Mouse (Mus musculus): ENCODE results near the gene Prpf4.

The Prpf4 gene

DNA sequence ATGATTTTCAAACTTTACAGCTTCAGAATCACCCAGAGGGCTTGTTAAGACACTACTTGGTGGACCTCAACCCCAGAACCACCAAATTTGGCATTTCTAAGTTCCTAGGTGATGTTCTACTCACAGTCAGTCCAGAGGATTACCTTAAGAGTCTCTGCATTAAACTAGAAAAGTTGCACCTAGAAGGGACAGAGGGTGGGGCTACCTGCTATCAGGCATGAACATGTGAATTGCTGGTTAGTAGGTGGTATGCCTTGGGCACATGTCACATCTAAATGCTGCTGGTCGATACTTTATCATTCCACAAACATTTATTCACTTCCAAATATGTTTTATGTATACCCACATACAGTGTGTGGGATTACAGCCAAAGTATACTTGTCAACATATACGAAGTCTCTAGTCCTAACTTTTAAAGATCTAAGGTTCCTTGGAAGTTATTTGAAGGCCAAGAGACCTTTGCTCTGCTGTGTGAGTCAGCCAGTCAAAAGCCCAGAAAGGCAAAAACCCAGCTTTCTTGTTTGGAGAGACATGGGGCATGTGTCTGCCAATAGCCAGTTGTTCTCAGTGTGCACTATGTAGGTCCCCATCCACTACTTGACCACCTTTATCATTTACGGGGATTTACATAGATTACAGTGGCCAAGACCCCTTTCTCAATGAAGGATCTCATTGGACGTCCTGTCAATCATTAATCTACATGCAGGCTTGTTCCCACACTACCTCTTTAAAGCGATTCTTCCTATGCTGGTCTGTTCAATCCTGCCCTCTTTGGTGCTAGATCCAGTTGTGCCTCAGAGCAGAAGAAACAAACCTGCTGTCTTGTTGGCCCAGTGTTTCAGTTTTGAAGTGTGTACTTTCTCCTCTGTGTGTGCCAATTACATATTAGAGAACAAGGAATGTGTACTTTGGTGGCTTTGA, 18.7 kb upstream of the Prpf4 start:
- no peak for DNase-seq (ENCODE audit: low read depth, low spot score)

DNA sequence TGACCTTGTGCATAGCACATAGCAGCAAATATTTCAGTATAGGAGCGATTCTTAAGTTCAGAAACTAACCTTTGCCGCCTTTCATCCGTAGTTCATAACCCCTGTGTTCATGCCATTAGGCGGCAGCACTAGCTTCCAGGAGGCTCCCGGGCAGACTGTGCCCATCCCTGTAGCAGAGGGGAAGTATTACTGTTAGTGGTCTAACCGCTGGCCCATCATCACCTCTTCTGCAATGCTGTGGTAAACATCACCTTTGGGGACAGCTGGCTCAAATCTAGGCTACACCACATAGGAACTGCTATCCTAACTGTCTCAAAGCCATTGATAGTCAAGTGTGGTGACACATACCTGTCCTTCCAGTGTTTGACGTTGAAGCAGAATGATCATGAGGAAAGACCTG, 16.7 kb upstream of the Prpf4 start:
- no peak for DNase-seq (ENCODE audit: low read depth, low spot score)

DNA sequence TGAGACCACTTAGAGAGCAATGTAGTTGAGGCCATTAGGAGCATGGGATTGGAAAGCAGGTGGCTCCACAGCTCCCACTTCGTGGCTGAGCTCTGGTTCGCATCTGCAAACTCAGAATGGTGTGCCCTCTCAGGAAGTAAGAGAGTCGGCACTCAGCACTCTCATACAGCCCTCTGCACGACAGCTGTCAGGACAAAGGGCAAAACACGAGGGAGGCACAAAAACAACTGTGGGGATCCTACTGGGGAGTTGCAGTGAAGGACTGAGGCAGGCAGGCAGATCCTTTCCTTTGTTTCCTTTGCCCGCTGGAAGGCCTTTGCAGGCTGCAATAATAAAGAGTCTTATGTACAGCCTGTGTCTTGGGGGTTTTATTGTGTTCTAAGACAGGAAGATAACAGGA, 15.1 kb upstream of the Prpf4 start:
- no peak for DNase-seq (ENCODE audit: low read depth, low spot score)

DNA sequence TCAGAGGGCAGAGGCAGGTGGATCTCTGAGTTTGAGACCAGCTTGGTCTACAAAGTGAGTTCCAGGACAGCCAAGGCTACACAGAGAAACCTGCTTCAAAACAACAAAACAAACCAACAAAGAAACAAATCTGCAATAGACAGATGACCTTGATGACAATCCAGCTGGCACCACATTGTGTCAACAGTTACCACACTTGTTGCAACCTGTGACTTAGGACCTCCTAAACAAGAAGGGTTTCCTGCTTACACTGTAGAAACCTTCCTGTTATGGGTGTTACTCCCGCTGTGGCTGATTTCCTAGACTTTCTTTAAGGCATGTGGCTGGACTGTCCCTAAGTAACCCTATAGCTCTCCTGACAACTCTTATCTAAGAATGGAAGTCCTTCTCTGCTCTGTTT, 12.8 kb upstream of the Prpf4 start:
- DNase-seq (ENCODE audit: low read depth, low spot score): no peak

DNA sequence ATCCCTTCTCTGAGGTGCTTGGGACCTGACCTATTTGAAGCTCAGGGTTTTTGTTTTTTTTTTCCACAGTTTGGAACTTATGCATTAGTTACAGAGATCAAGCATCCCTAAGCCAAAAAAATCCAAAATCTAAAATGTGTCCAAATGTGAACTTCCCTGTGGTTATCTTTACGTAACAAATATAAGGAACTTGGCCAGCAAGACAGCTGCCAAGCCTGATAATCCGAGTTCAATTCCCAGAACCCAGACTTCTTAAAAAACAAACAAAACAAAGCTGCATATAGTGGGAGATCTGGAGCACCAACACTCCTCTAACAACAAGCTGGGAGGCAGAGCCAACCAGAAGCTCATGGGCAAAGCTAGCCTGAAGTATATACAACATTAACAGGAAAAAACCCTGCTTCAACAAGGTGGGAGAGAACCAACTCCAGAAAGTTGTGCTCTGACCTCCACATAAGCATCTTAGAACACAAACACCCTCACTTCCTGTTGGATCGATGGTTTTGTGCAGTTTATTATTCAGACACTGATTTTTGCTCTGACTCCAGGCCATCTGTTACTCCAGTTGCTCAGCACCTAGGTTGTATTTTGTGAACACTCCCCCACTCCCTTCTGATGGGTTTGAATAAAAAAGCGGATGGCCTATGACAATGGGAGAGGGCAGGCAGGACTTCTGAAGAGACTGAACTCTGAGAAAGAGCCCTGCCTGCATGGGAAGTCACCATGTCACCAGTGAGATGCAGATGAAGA, 10.8 kb upstream of the Prpf4 start:
- no peak for DNase-seq (ENCODE audit: low read depth, low spot score)

DNA sequence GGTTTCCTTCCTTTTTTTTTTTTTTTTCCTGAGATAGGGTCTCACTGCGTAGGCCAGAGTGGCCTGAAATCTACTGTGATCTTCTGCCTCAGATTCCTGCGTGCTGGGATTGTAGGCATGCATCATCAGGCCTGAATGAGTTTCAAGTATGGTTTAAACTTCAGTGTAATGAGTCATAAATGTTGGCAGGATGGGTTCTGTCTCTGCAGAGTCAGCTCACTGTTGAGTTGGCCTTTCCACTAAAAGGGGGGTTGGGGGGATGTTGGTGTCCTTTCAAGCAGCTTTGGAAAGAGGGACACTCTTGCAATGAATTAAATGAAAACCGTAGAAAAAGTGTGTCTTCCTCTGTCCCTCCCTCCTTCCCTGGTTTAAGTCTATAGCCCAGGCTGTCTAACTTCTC, 9.6 kb upstream of the Prpf4 start:
- DNase-seq (ENCODE audit: low read depth, low spot score): no peak

DNA sequence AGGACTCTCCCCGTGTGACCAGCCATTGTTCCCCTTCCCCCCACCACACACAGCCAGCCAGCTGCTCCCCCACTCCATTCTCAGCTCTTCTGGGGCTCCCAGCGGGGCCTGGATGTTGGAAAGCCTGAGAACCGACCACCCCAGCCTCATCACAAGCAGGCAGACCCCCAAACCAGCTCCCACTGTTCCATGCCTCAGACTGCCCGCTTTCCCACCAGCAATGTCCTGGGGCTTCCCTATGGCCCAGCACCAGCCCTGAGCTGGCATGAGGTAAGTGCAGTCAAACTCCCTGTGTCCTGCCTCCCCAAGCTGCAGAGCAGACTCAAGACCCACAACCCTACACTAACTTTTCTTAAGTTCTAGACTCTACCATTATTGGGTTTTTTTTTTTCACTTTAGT, 2.5 kb upstream of the Prpf4 start:
- DNase-seq (ENCODE audit: low read depth, low spot score): no peak

DNA sequence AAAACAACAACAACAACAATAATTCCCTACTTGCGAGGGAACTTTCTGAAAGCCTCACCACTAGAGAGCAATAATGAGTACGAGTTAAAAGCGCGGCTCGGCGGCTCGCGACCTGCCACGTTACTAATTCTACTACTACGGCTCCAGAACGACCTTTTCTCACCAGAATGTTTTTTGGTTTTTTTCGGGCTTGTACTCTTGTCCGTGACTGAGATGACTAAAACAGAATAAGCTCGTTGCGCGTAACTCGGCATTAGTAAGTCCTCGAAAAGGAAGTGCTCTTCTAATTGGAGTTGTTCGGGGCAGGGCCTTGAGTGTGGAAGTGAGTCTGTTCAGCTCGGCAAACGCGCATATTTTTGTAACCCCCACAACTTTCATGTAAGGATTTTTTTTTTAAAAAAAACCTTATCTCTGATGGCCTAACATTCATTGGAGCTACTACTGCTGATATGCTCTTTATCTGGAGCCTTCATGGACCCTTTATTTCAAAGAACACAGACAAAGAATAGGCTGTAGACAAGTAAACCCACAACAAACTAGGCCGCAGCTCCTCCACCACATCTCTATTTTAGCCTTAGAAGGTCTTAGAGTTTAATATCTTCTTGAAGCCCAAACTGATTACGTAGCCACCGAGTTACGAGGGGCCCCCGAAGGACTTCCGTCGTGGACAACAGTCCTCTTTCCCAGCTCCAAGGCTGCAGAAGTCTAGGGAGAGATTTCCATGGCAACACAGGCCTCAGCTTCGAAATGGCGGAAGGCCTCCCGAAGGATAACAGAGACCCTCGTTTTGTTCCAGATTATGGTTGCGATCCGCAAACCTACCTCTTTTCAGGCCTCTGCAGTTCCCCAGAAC, 641 bp upstream of the Prpf4 start:
- no peak for DNase-seq (ENCODE audit: low read depth, low spot score)

DNA sequence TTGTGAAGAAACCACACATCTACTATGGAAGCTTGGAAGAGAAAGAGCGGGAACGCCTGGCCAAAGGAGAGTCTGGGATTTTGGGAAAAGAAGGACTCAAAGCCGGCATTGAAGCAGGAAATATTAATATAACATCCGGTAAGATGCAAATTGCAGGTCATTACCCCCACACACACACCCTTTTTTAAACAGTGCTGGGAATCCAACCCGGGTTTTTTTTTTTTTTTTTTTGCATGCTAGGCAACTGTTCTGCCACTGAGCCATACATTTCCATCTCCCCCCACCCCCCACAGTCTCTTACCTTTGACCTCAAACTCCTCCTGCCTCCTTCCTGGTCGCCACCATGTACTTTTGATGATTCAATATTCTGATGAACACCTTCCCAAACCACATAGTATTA, 1.0 kb downstream of the Prpf4 start:
- no peak for DNase-seq (ENCODE audit: low read depth, low spot score)

DNA sequence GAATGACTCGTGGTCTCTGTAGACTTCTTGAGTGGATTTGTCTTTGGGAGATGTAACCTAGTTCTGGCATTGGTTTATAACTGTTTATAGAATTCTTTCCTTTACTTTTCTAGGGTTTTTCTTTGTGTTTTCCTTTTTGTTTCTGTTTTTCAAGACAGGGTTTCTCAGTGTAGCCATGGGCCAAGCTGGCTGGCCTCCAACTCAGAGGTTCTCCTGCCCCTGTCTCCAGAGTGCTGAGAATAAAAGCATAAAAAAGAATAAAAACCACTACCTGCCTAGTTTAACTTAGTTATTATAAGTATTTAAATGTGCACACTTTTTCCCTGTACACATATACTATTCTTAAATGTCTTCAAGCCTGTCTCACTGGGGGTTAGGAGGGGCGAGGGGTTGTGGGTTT, 1.7 kb downstream of the Prpf4 start:
- DNase-seq (ENCODE audit: low read depth, low spot score): no peak

DNA sequence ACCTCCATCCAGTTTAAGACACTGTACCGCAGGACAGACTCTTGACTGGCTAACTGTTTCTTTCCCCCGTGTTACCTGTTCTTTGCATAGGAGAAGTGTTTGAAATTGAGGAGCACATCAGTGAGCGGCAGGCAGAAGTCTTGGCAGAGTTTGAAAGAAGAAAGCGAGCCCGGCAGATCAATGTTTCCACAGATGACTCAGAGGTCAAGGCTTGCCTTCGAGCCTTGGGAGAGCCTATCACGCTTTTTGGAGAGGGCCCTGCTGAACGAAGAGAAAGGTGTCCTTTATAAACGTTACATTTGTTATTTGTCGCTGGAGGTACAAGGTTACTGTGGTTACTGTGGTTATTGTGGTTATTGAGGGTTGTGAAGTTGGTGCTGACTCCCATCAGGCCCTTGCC, 3.0 kb downstream of the Prpf4 start:
- no peak for DNase-seq (ENCODE audit: low read depth, low spot score)

DNA sequence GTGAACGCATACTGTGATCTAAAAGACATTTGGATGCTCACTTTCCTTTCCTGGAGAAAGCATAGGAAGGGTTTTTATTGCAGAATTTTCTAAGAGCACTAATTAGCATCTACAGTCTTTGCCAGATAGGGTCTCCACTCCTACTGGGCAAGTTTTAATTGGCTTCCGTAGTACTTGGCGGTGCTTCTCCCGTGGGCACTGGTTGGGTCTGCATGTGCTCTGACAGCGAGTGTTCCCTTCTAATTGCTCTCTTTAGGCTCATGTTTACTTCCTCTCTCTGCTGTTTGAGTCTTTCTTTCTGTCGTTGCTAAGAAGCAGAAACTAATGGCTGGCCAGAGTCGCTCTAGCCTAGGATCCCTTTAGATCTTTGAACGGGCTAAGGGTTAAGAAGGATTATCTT, 9.9 kb downstream of the Prpf4 start:
- DNase-seq (ENCODE audit: low read depth, low spot score): no peak

DNA sequence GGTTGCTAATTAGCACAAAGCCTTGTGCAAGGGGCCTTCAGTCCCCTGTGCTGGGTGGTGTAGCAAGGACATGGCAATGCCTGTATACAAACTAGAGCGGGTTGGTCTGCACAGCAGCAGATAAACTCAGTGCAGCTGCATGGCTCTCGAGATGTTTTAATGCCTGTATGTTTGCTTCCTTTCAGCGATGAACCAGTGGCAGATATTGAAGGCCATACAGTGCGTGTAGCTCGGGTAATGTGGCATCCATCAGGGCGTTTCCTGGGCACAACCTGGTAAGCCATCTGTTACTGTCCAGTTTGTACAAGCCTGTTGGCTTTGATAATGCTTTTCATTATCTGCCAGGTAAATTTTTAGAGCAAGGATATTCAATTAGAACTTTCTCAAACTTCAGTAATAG, 10.5 kb downstream of the Prpf4 start:
- DNase-seq (ENCODE audit: low read depth, low spot score): no peak

DNA sequence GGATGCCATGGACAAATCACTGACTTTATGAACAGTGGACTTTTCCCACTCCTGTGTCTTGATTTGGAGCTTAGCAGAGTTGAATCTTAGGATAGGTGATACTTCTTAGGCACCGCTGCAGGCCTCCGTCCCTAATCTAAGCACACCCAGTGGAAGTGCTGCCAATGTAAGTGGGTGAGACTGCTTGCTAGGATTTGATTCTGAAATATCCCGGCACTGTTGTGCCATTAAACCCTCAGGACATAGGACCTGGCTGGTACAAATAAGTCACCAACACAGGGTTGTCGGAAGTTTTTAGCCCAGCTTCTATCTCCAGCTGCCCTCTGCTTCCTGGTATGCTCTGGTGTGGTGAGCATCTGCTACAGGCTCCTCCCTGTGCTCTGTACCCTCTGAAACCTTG, 17.3 kb downstream of the Prpf4 start:
- no peak for DNase-seq (ENCODE audit: low read depth, low spot score)

DNA sequence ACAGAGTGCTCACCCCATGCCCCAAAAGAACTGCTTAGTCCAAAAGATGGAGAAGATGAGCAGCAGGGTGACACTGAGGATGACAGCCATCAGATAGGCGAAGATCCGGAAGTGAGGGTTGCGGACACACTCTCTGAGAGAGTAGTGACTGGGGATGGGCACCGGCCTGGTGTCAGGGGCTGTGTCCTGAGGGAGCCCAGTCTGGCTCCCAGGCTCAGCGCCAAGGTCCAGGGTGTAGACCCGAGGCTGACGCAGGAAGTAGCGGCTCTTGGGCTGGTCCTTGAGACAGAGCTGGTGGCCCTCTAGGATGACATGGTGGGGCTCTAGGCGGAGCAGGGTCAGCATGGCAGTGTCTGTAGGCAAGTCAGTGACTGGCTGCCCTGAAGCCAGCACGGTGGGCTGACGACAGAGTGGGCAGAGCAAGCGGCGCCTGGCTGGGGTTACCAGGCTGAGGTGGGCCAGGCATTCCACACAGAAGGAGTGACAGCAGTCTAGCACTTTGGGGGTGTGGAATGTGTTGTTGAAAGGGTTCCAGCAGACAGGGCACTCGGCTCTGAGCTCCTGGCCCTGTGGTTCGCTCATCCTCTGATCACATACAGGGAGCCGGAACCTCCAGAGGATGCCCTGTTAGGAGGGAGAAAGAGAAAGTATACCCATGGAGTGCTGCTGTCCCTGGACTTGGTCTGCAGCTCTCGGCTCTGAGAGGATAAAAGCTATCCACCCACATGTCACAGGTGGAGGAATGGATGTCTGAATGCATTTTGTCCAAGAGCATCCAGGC, 19.6 kb downstream of the Prpf4 start:
- no peak for DNase-seq (ENCODE audit: low read depth, low spot score)

DNA sequence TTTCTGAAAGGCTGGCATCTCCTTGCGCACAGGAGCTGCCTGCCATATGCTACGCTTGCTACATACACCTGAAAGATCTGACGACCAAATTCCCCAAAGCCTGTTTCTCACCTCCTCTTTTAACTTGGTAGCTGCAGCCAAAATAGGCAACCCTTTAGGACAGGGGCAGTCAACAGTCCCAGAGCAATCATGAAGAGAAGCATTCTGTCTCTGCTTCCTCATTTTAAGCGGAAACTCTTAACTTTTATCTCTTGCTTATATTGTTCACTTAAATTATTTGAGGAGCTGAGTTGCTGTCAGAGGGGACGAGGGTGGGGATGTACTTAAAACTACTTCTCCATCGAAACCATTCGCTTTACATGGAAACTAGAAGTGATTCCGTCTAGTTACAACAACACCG, 21.0 kb downstream of the Prpf4 start:
- no peak for DNase-seq (ENCODE audit: low read depth, low spot score)

DNA sequence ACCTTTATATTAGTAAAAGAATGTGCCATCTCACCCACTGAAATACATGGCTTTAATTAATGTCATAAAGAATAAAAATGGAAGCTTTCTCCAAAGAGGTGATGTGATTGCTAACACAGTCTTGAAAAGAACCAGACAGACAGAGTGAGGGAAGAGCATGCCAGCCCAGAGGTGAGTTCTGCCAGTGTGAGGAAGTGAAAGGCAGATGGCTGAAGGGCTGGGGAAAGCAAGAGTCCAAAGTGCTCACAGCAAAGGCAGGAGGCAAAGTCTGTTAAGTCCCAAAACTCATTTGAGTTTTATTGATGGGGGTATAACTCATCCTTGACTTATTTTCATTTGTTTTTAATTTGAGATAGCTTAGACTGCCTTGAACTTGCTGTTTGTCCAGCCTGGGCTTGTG, 22.1 kb downstream of the Prpf4 start:
- DNase-seq (ENCODE audit: low read depth, low spot score): no peak

DNA sequence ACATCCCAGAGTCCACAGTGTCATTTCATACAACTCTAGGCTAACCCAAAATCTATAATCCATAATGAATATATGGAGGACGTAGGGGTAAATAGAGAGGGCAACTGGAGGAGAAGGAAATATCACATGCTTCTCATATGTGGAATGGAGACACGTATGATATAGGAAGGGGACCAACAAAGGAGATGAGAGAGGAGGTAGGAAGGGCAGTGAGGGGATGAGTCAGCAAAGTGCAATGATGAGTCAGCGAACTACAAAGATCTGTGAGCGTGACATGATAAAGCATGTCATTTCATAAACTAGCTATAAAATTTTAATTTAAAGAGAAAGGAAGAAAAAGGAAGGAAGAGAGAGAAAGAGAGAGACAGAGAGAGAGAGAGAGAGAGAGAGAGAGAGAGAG, 22.9 kb downstream of the Prpf4 start:
- DNase-seq (ENCODE audit: low read depth, low spot score): no peak

DNA sequence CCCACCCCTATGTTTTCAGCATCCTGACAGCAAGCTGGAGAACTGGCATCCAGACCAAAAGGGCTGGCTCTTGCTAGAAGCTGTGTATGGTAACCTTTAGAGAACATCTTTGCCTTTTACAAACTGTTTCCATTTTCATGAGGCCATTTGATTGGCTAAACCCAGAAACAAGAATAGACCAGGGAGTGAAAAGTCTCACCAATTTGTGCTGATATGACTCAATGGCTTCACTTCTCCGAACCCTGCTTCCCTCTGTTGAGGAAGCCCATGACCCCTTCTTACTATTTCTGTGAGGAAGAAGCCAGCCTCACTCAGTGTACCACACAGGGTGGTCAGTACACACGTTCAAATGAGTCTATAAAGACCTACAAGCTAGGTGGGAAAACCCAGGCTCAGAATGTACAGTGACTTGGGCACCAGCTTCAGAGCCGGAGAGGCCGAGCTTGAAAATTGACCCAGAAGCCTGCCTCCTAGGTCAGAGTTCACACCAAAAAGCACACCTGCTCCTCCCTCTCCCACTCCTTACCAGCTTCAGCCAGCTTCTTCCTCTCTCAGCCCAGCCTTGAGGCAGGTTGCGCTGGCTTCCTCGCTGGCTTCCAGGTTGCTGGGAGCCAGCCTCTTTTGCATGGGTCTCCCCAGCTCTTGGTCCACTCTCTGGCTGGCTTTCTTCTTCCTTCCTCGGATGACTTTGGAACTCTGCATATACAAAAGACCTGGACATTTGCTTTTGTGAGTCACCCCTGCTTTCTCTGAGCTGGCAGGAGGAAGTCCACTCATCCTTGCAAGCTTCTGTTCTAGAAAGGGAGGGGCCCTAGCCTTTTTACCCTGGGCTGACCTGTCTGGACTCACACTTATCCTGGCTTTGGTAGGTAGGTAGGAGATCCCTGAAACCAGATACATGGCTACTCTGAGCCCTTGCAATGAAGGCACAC, 25.6 kb downstream of the Prpf4 start:
- no peak for DNase-seq (ENCODE audit: low read depth, low spot score)

DNA sequence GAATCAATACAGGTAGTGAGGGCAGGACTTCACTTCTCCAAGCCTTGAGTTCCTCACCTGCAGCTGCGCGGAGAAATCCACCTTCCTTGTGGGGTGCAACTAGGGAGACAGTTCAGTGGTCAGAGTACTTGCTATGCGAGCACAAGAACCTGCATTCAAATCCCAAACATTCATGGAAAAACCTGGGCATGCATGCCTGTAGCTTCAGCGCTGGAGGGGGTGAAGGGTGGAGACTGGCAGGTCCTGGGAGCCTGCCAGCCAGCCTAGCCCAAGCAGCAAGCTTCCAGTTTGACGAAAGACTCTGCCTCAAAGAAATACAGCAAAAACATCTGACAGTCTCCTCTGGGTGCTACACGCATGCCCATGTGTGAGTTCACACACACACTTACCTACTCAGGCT, 26.5 kb downstream of the Prpf4 start, which contains the start of gene Rnf183:
TSS of gene Rnf183 (minus strand) at position 172 of the 400 bp plus-strand sequence.
- no peak for DNase-seq (ENCODE audit: low read depth, low spot score)

All from embryo, embryonic 11.5 days (tissue).